Mouse (Mus musculus) granulocyte monocyte progenitor cell, adult 5-6 weeks (primary cell): ENCODE results near the gene Phgr1. TPM values are rescaled to one million over a fixed set of nuclear protein-coding genes. Genes with fewer than 3 reads are reported as not detected.
A peak's percentile ranks its signal among the peaks of the same experiment; 100 is the strongest.

Experiments used
- ATAC-seq: replicated peaks from 2 replicates; pipeline ENCODE4 v1.8.0; 2016; ENCODE audit warnings: mild to moderate bottlenecking, moderate TSS enrichment, inconsistent platforms; ENCODE audit not compliant: poor library complexity, severe bottlenecking
- total RNA-seq, 2 experiments: library from RNA; stranded (forward) in 1 of 2; stranded (reverse) in 1 of 2; fragments of 200-712, 200-1000 nt in 1 of 2; fragments of >200 nt in 1 of 2; fragmentation: Nextera tagmentation in 1 of 2; gene quantifications; 2 replicates each; pipeline ENCODE4 v1.2.3; 2014 to 2017

The Phgr1 gene
- total RNA-seq, 2 experiments from 2014 or later = not detected

DNA sequence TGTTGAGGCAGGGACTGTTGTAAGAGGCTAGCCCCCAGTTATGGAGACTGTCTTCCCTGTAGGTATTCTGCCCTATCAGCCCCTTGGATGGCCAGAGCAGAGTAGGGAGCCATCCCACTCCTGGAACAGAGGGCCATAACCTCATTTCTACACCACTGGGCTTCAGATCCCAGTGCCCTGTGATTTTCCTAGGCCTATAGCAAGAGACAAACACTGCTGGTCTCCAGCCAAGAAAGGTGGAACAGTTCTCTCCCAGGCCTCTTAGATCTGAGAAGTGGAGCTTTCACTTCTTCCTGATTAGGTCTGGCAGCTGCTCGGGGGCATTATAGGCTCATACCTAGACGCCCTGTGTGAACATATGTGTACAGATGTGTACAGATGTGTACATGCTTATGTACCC is 3.7 kb downstream of the Phgr1 start:
- no peak for ATAC-seq

- ATAC-seq = no peak
Measured at GRCm38 (mm10) chr2:118778418-118778817, 5.8 kb downstream of the Phgr1 start.

- no peak for ATAC-seq
Measured at GRCm38 (mm10) chr2:118779065-118779464, 6.5 kb downstream of the Phgr1 start.

- ATAC-seq = peak; percentile 94
Measured at GRCm38 (mm10) chr2:118779504-118780480, 7.2 kb downstream of the Phgr1 start, which contains the start of gene Disp2. TSS of gene Disp2 (plus strand) at chr2:118779719.

GRCm38 (mm10) chr2:118781115-118781514 is 8.5 kb downstream of the Phgr1 start:
- no peak for ATAC-seq

DNA sequence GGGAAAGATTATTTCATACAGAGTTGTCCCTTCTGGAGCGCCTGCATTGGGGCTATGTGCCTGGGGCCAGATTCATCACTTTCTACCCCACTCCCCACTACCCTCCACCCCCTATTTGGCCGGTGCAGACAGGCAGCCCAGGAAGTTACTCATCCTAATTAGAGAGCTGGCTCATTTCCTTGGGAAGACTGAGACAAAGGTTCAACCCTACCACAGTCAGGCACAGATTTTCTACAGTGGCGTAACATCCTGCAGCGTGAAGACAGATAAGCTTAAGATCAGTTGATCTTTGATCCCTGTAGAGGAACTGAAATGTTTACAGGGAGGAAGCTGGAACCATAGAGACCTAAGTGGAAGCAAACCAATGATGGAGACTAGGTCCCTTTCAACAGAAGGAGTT is 9.7 kb downstream of the Phgr1 start:
- ATAC-seq = no peak; the same call in 1 of the 2 replicates

DNA sequence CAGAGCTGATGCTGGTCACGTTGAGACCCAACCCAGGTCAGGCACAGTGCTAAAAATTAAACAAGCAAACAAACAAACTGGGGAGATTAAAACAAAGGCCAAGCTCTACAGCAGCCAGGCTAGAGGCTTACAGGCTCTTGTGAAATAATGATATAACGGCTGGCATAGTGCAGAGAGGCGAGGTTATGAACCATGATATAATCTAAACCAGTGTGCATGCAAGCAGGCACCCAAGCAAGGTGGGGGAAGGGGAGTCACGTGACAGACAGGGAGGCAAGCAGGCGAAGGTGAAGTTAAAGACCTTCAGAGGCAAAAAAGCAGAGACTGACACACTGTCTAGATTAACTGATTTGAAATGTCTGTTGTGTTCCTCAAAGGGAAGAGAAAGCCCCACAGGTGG is 10.5 kb downstream of the Phgr1 start:
- ATAC-seq = no peak

GRCm38 (mm10) chr2:118783663-118784062 is 11.1 kb downstream of the Phgr1 start:
- no peak for ATAC-seq

GRCm38 (mm10) chr2:118786525-118786924 is 14.0 kb downstream of the Phgr1 start:
- no peak for ATAC-seq

DNA sequence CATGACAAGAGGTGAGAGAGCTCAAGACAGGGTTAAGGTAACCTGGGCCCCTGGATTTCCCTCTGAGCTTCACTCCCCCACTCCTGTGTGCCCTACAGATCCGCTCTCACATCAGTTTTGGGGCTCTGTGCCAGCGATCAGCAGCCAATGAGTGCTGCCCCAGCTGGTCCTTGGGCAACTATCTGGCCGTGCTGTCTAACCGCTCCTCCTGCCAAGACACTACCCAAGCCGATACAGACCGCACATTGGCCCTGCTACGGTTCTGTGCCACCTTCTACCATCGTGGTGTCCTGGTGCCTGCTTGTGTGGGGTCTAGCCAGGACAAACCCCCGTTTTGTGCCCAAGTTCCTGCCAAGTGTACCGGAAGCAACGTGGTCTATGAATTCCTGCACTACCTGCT is 16.9 kb downstream of the Phgr1 start:
- ATAC-seq = no peak

- ATAC-seq = peak; percentile 9; the same call in 1 of the 2 replicates
Measured at GRCm38 (mm10) chr2:118790221-118790550, 17.6 kb downstream of the Phgr1 start.

- peak; percentile 76 for ATAC-seq
Measured at GRCm38 (mm10) chr2:118790551-118791525, 18.3 kb downstream of the Phgr1 start.

GRCm38 (mm10) chr2:118791591-118792258 is 19.2 kb downstream of the Phgr1 start:
- ATAC-seq = no peak

DNA sequence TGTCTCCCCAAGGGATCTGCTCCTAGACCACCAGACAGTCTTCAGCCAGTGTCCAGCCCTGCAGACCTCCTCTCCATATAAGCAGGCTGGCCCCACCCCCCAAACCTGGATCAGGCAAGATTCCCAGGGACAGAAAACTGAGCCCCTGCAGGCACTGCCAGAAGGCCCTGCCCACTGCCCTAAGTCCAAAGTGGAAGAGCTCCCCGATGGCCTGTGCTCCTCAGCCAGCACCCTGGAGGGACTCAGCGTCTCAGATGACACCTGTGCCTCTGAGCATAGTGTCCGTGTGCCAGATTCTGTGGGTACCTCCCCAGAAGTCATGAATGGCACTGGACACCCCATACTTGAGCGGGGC is 19.7 kb downstream of the Phgr1 start:
- no peak for ATAC-seq

DNA sequence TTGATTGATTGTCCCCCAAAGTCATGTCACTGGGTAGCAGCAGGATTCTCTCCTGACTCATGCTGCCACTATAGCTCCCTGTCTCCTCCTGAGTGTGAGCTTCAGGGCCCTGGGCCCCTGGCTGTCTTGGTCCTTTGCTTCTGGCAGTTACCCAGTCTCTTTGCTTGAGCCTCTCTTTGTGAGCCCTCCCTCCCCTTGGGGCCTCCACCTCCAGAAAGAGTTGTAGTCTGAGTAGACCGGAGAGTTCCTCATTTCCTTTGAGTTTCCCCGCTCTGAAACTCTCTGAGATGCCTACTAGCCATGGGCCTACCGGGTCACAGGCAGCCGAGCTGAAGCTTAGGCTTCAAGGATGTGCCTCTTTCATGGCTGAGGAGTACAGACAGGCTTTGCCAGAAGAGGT is 21.1 kb downstream of the Phgr1 start:
- ATAC-seq = peak; percentile 29

DNA sequence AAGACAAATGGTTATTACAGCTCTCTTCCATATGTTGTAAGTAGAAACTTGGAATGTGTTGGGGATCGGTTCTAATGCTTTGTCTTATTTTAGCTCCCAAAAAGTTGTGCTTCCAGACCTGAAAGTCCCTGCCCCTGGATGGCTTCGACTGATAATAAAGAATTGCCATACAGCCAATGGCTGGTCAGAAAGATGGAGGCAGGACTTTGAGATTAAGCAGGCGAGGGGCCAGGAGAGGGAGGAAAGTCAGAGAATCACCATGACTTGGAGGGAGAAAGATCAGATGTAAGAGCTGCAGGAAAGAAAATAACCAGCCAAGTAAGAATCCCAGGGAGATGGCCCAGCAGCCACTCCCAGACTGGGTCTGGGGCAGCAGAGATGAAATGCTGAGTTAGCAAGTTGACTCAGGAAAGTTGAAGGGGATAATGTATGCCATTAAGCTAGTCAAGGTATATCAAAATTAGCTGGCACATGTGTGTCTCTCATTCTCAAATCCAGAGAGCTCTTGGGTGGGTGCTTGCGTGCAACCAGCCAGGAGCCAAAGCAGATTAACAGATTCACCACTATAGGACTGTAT is 30.1 kb downstream of the Phgr1 start:
- ATAC-seq = no peak

GRCm38 (mm10) chr2:118804474-118804873 is 31.9 kb downstream of the Phgr1 start:
- ATAC-seq = peak; percentile 100

DNA sequence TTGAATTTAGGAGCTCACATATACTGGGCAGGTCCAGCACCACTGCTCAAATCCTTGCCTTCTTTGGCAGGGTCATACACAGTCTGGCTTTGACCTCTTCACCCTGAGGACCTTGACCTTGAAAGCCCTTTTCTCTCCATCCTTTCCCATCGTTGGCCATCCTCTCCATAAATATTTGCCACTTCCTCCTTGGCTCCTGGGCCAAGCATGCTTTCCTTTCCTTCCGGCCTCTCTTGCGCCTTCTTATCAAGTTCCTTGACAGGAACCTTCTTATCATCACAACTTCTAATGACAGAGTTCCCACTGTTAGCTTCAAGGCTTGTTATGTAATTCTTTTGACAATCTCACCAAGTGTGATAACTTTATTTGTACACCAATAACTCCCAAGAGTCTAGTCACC is 32.6 kb downstream of the Phgr1 start:
- ATAC-seq = no peak

- no peak for ATAC-seq
Measured at GRCm38 (mm10) chr2:118805756-118806155, 33.2 kb downstream of the Phgr1 start.

DNA sequence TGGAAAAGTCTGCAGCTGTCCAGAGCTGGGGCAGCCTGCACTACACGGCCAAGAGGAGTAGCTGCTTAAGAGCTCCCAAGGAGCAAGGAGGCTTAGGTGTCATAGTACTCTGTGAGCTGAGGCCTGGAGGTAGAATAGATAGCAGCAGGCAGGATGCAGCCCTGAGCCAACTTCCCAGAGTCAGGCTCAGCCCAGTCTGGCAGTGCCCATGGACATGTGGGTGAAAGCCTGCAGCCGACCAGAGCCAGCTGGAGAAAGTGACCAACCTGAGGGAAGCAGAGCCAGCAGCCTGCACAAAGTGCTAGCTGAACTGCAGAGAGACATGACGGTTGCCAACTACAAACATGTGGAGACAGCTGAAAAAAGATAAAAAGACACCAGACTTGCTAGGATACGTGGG is 34.3 kb downstream of the Phgr1 start:
- no peak for ATAC-seq
